Mouse (Mus musculus): ENCODE data around the gene Plcg1. TPM values are rescaled to one million over a fixed set of nuclear protein-coding genes. Genes with fewer than 3 reads are reported as not detected.

Gene Plcg1
- polyA plus RNA-seq, 1 experiment from 2014 or later, result 29.4 TPM

- no peak for ATAC-seq (ENCODE audit: extremely low read depth, insufficient number of reproducible peaks, low FRiP score, low TSS enrichment)
- Histone ChIP-seq H3K4me3 (no peak overlapping the region), H3K9ac (no peak overlapping the region), H3K4me2 (no peak overlapping the region), H3K4me1 (peaks cover 22% of the 10 kb centered on the region), H3K27me3 (replicated peaks) (no peaks in the 10 kb centered on the region), H3K36me3 (no peaks in the 10 kb centered on the region), H3K9me3 (no peaks in the 10 kb centered on the region), H3K27ac (replicated peaks) (no peak overlapping the region)
- WGBS, result 79% methylated on average over 3 of the region's 3 CpGs
Observed at GRCm38 (mm10) chr2:160802326-160802725, 71.2 kb downstream of the Plcg1 start.

GRCm38 (mm10) chr2:160804794-160805527, 73.9 kb downstream of the Plcg1 start:
- Histone ChIP-seq H3K9me3 (no peaks in the 10 kb centered on the region), H3K36me3 (no peaks in the 10 kb centered on the region), H3K27ac (replicated peaks) (no peak overlapping the region), H3K9ac (no peak overlapping the region), H3K4me2 (no peak overlapping the region), H3K4me1 (peaks cover 27% of the 10 kb centered on the region), H3K4me3 (no peak overlapping the region), H3K27me3 (replicated peaks) (no peaks in the 10 kb centered on the region)
- WGBS, result 65% methylated on average over 4 of the region's 4 CpGs
- no peak for ATAC-seq (ENCODE audit: extremely low read depth, insufficient number of reproducible peaks, low FRiP score, low TSS enrichment)

DNA sequence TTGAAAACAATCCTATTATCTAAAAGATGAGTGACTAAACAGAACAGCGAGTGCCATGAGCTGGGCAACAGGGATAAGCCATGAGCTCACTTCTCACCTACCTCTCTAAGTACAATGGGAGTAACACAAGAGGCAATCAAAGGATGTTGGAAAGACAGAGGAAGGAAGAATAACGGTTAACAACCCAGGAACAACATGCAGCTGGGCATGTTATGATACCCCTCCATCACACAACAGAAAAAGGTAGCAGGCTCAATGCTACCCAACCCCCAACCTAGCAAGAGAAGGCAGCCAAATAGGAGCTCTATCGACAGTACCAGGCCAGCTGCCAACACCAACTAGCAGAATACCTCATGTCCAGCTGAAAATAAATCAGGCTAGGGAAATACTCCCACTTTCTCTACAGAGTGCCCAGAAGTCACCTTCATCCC, 75.0 kb downstream of the Plcg1 start:
- H3K4me2 ChIP-seq, result no peak overlapping the region
- no peaks in the 10 kb centered on the region for H3K27me3 ChIP-seq (replicated peaks)
- H3K9ac ChIP-seq, result no peak overlapping the region
- peak overlapping the region; percentile 46 for H3K27ac ChIP-seq (replicated peaks)
- 21% methylated on average over 3 of the region's 3 CpGs for WGBS
- ATAC-seq (ENCODE audit: extremely low read depth, insufficient number of reproducible peaks, low FRiP score, low TSS enrichment), result no peak
- H3K4me3 ChIP-seq, result no peak overlapping the region
- no peaks in the 10 kb centered on the region for H3K36me3 ChIP-seq
- H3K4me1 ChIP-seq, result peaks cover 35% of the 10 kb centered on the region
- no peaks in the 10 kb centered on the region for H3K9me3 ChIP-seq

DNA sequence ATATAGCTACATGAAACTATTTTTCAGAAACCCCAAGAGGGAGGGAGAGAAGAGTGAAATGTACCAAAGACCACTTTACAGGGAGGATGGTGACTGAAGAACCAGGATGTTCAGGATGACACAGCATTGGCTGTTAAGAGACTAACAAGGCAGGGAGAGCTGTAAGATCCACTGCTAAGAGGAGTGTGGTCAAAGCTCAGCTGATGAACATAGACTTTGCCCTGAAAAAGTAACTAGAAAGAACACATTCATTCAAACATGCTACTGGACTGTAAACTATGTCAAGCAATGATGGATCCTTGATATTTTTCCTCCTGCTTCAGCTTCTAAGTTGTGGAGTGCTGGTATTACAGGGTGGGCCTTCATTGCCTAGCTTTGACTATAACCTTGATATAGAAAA, 79.3 kb downstream of the Plcg1 start:
- Histone ChIP-seq H3K4me3 (no peak overlapping the region), H3K4me1 (peaks cover 28% of the 10 kb centered on the region), H3K36me3 (peaks cover 4% of the 10 kb centered on the region; the same call in 1 of the 2 replicates), H3K9me3 (no peaks in the 10 kb centered on the region), H3K4me2 (no peak overlapping the region), H3K9ac (no peak overlapping the region), H3K27me3 (replicated peaks) (no peaks in the 10 kb centered on the region), H3K27ac (replicated peaks) (no peak overlapping the region)
- ATAC-seq (ENCODE audit: extremely low read depth, insufficient number of reproducible peaks, low FRiP score, low TSS enrichment), result no peak

GRCm38 (mm10) chr2:160810802-160811201, 79.7 kb downstream of the Plcg1 start:
- no peaks in the 10 kb centered on the region for H3K9me3 ChIP-seq
- WGBS, result 78% methylated on average over 1 of the region's 1 CpGs
- H3K27ac ChIP-seq (replicated peaks), result no peak overlapping the region
- H3K27me3 ChIP-seq (replicated peaks), result no peaks in the 10 kb centered on the region
- H3K4me1 ChIP-seq, result peaks cover 26% of the 10 kb centered on the region
- ATAC-seq (ENCODE audit: extremely low read depth, insufficient number of reproducible peaks, low FRiP score, low TSS enrichment), result no peak
- H3K9ac ChIP-seq, result no peak overlapping the region
- no peak overlapping the region for H3K4me2 ChIP-seq
- H3K36me3 ChIP-seq, result peaks cover 7% of the 10 kb centered on the region; the same call in 1 of the 2 replicates
- no peak overlapping the region for H3K4me3 ChIP-seq

Other genes starting within 250 kb of the Plcg1 start
- gene Top1, start 85.4 kb upstream of the Plcg1 start, polyA plus RNA-seq (2015; fragmentation: Nextera tagmentation; extraction: Ambion mirVana), result 44.9 and 48.0 TPM in 2 replicates
- gene Zhx3, start 141.7 kb downstream of the Plcg1 start, polyA plus RNA-seq (2015; fragmentation: Nextera tagmentation; extraction: Ambion mirVana), result 6.8 TPM in 2 replicates
- 1.4 and 1.6 TPM in 2 replicates for gene Lpin3, start 149.4 kb downstream of the Plcg1 start, polyA plus RNA-seq (2015; fragmentation: Nextera tagmentation; extraction: Ambion mirVana)
- 3.8 and 3.9 TPM in 2 replicates for gene Emilin3, start 181.0 kb downstream of the Plcg1 start, polyA plus RNA-seq (2015; fragmentation: Nextera tagmentation; extraction: Ambion mirVana)

All from heart, embryonic 13.5 days (tissue).